Mouse (Mus musculus) skeletal muscle tissue, adult 2 months (tissue): Measurements from ENCODE around the gene Ccdc159.

Experiments
- DNase-seq: peaks from one replicate; pipeline ENCODE4 v3.0.0-alpha.2; 2012; ENCODE audit warnings: low read depth, low spot score

The Ccdc159 gene

DNA sequence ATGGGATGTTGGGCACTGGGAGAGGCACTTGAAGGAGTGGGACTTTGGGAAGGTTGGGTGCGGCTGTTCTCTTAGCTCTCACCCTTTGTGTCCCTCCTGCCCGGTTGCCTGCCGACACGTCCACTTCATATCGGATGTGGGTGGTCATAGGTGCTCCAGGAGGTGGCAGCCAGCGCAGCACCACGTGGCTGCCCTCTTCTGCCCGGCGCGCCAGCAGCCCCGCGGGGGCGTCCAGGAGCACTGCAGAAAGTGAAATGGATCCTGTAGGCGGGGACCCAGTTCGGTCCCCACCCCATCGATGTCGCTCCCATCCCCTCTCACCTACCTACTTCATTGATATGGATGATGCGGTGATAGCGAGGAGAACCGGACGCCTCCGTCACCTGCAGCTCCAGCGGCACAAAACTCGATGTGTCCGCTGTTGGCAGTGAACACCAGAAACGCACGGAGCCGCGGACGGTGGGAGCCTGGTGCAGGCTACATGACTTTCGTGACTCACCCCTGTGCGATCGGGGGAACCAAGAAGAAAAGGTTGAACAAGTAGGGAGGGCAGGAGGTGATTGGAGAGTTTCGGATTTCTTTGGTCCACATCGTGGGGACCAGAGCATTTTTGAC lies 34.2 kb downstream of the Ccdc159 start:
- DNase-seq, result no peak

DNA sequence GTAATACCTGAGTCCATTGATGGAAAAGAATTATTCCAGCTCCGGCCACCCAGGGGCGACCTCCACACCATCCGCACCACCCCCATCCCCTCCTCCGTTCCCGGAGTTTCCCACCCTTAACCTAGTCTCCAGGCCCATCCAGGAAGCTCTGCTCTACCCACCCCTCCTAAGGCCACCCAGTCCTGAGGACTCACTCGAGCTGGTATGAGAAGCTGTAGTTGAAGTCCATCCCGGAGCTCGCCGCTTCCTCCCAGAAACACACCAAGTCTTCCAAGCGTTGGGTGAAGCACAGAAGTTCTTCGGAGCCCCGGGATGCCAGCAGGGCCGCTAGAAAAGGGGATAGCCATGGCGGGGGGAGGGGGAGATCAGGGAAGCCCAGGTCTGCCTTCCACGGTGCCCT lies 34.7 kb downstream of the Ccdc159 start:
- no peak for DNase-seq

DNA sequence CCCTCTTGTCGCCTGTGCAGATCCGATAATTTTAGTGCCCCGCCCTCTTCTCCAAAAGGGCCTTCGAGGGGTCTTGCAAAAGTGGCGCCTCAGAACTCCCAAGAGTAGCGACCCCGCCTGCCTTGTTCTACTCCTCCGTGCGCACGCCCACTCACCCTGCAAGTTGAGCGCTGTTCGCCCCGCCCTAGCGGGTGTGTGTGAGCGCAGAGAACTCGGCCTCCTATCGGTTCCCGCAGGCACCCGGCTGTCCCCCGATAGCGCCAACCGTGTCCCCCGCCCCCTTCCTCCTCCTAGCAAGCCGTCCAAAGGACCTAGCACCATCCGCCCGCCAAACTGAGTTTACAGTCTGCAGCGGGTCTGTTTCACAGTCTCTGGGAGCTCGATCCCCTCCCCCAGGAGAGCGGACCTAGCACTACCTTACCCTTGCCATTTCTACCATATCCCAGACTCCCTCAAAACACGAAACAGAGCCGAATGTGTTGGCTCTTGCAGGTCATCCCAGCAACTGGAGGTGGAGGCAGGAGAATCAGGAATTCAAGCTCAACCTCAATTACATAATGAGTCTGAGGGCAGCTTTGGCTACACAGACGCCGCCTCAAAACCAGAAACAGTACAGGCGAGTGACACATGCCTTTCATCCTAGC lies 35.3 kb downstream of the Ccdc159 start:
- DNase-seq, result peak; percentile 18

DNA sequence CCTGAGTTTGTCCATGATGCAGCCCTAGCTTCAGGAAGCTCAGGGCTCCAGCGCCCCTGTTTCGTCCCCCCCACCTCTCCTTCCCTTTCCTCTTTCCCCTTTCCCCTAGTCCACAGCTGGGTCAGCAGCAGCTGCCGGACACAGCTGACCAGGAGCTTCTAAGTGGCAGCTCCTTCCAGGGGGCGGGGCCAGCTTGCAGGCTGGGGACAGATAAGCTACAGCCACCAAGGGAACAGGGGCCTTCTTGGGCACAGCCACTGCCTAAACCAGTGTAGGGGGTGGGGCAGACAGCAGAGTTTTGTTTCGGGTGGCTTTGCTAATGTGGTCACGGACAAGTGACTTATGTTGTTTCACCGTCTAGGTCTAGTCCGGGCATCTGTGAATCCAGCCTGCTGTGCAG lies 36.1 kb downstream of the Ccdc159 start, which contains the start of gene Epor:
Gene Epor, minus strand, starts transcription at position 90 of the 400 bp plus-strand sequence.
- peak; percentile 38 for DNase-seq

DNA sequence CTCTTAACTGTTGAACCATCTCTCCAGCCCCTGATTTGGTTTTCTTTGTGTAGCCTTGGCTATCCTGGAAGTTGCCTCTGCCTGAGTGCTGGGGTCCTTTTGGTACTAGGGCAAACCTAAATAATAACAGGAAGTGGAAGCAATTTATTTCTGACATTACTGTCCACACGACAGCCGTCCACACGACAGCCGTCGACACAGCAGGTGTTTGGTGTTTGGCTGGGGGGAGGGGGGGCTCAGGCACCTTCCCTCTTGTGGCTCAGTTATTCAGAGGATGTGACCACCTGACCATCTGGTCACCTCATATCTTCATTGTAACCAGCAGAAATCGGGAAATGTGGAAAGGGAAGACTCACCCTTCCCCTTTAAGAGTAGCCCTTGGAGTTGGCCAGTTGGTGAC lies 41.6 kb downstream of the Ccdc159 start:
- DNase-seq, result no peak

DNA sequence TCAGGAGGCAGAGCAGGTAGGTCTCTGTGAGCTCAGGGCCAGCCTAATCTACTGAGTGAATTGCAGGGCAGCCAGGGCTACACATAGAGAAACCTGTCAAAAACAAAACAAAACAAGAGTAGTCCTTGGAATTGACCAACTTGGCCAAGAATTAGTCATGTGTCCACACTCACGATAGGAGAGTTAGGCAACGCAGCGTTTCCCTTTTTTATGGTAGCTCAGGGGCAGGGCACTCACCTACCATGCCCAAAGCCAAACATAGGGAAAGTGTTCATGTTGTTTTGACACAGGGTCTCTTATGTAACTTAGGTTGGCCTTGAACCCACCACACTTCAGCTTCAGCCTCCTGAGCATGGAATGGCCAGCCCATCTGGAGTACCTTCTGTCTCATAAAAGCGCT lies 42.0 kb downstream of the Ccdc159 start:
- DNase-seq, result no peak

DNA sequence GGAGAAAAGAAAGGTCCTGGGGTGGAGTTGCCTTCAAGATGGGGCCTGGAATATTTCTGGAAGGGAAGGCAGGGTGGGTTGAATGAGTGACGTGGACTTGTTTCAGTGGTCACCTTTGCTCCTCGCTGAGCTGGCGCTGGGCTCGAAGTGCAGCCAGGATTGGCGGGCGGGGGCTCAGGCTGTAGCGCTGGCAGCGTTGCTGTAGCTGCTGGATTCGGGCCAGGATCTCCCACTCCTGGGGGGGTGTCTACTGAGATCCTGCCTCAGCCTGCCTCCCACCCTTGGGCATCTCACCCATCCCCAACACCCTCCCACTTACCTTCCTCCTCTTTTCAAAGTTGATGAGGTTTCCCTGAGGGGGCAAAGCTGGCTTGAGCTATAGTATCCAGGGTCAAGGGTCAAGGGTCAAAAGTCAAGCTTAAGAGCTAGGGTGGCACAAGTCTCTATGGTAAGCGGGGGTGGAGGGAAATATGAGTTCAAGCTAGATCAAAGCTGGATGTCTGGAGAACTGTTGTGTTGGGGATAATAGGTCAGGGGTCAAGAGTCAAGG lies 49.4 kb downstream of the Ccdc159 start:
- DNase-seq, result no peak

DNA sequence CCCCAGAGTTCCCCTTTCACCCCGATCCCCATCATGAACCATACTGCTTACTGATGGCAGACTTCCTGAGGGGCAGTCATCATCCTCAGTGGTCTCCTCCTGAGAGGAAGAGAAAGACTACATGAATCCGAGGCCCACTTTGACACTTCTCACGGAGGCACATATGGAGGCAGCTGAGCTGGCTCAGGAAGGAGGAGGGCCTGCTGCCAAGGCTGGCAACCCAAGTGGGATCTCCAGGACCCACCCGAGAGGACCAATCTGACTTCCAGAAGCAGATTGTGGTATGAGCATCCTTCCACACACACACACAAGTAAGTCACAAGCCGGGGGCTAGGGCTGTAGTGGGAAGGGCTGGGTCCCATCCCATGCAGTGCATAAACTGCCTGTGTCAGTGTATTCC lies 50.1 kb downstream of the Ccdc159 start:
- no peak for DNase-seq

DNA sequence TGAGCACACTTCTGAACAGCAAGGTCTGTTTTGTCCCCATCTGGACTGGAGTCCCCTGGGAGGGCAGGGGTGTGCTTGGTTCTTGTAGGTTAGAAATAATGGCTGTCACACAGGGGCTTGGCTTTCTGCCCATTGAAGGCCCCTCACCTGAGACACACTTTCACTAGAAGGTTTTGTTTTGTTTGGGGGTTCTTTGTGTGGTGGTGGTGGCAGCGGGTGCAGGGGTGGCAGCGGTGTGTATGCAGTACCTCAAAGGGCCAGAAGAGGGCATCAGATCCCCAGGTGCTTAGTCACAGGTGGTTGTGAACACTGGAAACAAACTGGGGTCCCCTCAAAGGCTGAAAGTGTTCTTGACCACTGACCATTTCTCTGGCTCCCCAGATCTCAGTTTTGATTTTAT lies 50.7 kb downstream of the Ccdc159 start:
- no peak for DNase-seq

DNA sequence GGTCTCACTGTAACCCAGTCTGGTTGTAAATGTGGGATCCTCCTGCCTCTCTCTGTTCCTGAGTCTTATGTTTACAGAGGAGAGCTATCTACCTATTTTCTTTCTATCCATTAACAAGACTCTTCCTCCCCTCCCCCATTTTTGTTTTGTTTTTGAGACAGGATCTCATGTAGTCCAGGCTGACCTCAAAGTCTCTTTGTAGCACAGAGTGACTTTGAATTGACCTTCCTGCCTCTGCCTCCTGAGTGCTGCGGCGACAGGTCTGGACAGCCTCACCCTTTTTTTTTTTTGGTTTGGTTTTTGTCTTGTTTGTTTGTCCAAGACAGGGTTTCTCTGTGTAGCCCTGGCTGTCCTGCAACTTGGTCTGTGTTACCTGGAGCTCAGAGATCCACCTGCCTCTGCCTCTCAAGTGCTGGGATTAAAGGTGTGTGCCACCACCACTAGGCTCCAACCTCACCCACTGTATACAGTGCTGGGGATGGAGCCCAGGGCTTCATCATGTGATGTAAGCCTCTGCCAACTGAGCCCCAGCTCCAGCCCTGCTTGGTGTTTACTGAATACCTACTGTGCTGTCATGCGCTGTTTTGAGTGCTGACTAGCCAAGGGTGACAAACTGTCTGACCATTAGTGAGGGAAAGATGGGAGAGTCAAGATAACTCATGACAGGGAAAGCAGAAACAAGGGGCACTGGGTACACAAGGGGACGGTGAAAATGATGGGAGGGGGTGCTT lies 51.3 kb downstream of the Ccdc159 start:
- no peak for DNase-seq

DNA sequence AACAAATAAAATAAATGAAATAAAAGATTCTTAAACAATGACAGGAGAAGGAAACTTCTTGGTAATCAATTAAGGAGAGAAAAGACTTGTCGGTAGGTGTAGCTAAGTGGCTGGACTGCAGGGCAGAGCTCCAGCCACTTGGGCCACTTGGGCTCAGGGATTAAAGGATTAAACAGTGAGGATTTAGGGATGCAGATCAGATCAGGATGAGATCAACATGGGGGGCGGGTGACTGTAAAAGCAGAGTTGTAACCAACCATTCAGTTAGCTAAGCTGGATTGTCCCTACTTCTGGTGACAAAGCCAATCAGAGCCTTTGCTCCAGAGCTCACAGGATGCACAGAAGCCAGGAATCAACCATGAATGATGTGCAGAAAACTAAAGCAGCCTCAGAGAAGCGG lies 56.6 kb downstream of the Ccdc159 start:
- no peak for DNase-seq
